Mouse (Mus musculus): Measurements from ENCODE around the gene Chst4. TPM values are rescaled to one million over a fixed set of nuclear protein-coding genes. Genes with fewer than 3 reads are reported as not detected.

The Chst4 gene
- polyA plus RNA-seq, 1 experiment: not detected

GRCm38 (mm10) chr8:109990224-109990623, 49.3 kb downstream of the Chst4 start, which contains the start of gene Tat:
Gene Tat, plus strand, starts transcription at chr8:109990437.
- Histone ChIP-seq H3K4me1 (ENCODE audit: control insufficient read depth, insufficient read depth, low read length) (no peaks in the 10 kb centered on the region), H3K4me3 (ENCODE audit: insufficient read depth, low read length) (no peak within 1 kb of the TSS), H3K27ac (ENCODE audit: insufficient read depth, low read length) (no peak within 1 kb of the TSS)
- TF ChIP-seq POLR2A (IDR thresholded peaks at IDR 0.05; ENCODE audit: low read depth, low read length) (no peak), CTCF (IDR thresholded peaks at IDR 0.05; ENCODE audit: borderline replicate concordance, insufficient read depth, low read length) (no peak)

GRCm38 (mm10) chr8:109989151-109989550, 50.4 kb downstream of the Chst4 start:
- no peak overlapping the region for H3K4me3 ChIP-seq (ENCODE audit: insufficient read depth, low read length)
- TF ChIP-seq POLR2A (IDR thresholded peaks at IDR 0.05; ENCODE audit: low read depth, low read length): no peak
- TF ChIP-seq CTCF (IDR thresholded peaks at IDR 0.05; ENCODE audit: borderline replicate concordance, insufficient read depth, low read length): no peak
- no peak overlapping the region for H3K27ac ChIP-seq (ENCODE audit: insufficient read depth, low read length)
- H3K4me1 ChIP-seq (ENCODE audit: control insufficient read depth, insufficient read depth, low read length): no peaks in the 10 kb centered on the region

- H3K4me3 ChIP-seq (ENCODE audit: insufficient read depth, low read length): no peak overlapping the region
- TF ChIP-seq CTCF (IDR thresholded peaks at IDR 0.05; ENCODE audit: borderline replicate concordance, insufficient read depth, low read length) (no peak), POLR2A (IDR thresholded peaks at IDR 0.05; ENCODE audit: low read depth, low read length) (no peak)
- H3K27ac ChIP-seq (ENCODE audit: insufficient read depth, low read length): no peak overlapping the region
- H3K4me1 ChIP-seq (ENCODE audit: control insufficient read depth, insufficient read depth, low read length): no peaks in the 10 kb centered on the region
Observed at GRCm38 (mm10) chr8:109987776-109988175, 51.8 kb downstream of the Chst4 start.

GRCm38 (mm10) chr8:109986384-109986783, 53.2 kb downstream of the Chst4 start:
- H3K4me3 ChIP-seq (ENCODE audit: insufficient read depth, low read length): no peak overlapping the region
- H3K4me1 ChIP-seq (ENCODE audit: control insufficient read depth, insufficient read depth, low read length): no peaks in the 10 kb centered on the region
- no peak overlapping the region for H3K27ac ChIP-seq (ENCODE audit: insufficient read depth, low read length)
- no peak for TF ChIP-seq CTCF (IDR thresholded peaks at IDR 0.05; ENCODE audit: borderline replicate concordance, insufficient read depth, low read length)
- no peak for TF ChIP-seq POLR2A (IDR thresholded peaks at IDR 0.05; ENCODE audit: low read depth, low read length)

GRCm38 (mm10) chr8:109983944-109984343, 55.6 kb downstream of the Chst4 start:
- Histone ChIP-seq H3K4me1 (ENCODE audit: control insufficient read depth, insufficient read depth, low read length) (no peaks in the 10 kb centered on the region), H3K4me3 (ENCODE audit: insufficient read depth, low read length) (no peak overlapping the region), H3K27ac (ENCODE audit: insufficient read depth, low read length) (no peak overlapping the region)
- TF ChIP-seq CTCF (IDR thresholded peaks at IDR 0.05; ENCODE audit: borderline replicate concordance, insufficient read depth, low read length): no peak

GRCm38 (mm10) chr8:109982386-109983105, 57.0 kb downstream of the Chst4 start:
- Histone ChIP-seq H3K4me1 (ENCODE audit: control insufficient read depth, insufficient read depth, low read length) (no peaks in the 10 kb centered on the region), H3K27ac (ENCODE audit: insufficient read depth, low read length) (no peak overlapping the region), H3K4me3 (ENCODE audit: insufficient read depth, low read length) (no peak overlapping the region)
- TF ChIP-seq POLR2A (IDR thresholded peaks at IDR 0.05; ENCODE audit: low read depth, low read length) (no peak), CTCF (IDR thresholded peaks at IDR 0.05; ENCODE audit: borderline replicate concordance, insufficient read depth, low read length) (no peak)

- Histone ChIP-seq H3K27ac (ENCODE audit: insufficient read depth, low read length) (no peak overlapping the region), H3K4me3 (ENCODE audit: insufficient read depth, low read length) (no peak overlapping the region), H3K4me1 (ENCODE audit: control insufficient read depth, insufficient read depth, low read length) (no peaks in the 10 kb centered on the region)
- no peak for TF ChIP-seq CTCF (IDR thresholded peaks at IDR 0.05; ENCODE audit: borderline replicate concordance, insufficient read depth, low read length)
- no peak for TF ChIP-seq POLR2A (IDR thresholded peaks at IDR 0.05; ENCODE audit: low read depth, low read length)
Observed at GRCm38 (mm10) chr8:109979339-109979738, 60.2 kb downstream of the Chst4 start.

Other genes starting within 250 kb of the Chst4 start
- gene Phlpp2, start 171.2 kb downstream of the Chst4 start, polyA plus RNA-seq (2011; ENCODE audit: insufficient read length, low read depth, missing spikeins): 7.5 and 8.8 TPM in 2 replicates
- gene Marveld3, start 77.5 kb downstream of the Chst4 start, polyA plus RNA-seq (2011; ENCODE audit: insufficient read length, low read depth, missing spikeins): not detected in 2 replicates
- gene Tat, start 49.3 kb downstream of the Chst4 start, polyA plus RNA-seq (2011; ENCODE audit: insufficient read length, low read depth, missing spikeins): not detected in 2 replicates
- gene Zfp612, start 40.0 kb upstream of the Chst4 start, polyA plus RNA-seq (2011; ENCODE audit: insufficient read length, low read depth, missing spikeins): 2.3 and 2.8 TPM in 2 replicates
- not detected in 2 replicates for gene Gm21964, start 61.5 kb upstream of the Chst4 start, polyA plus RNA-seq (2011; ENCODE audit: insufficient read length, low read depth, missing spikeins)
- gene Gm17720, start 63.0 kb upstream of the Chst4 start, polyA plus RNA-seq (2011; ENCODE audit: insufficient read length, low read depth, missing spikeins): not detected in 2 replicates
- gene Calb2, start 128.5 kb upstream of the Chst4 start, polyA plus RNA-seq (2011; ENCODE audit: insufficient read length, low read depth, missing spikeins): not detected in 2 replicates
- gene Cmtr2, start 175.9 kb upstream of the Chst4 start, polyA plus RNA-seq (2011; ENCODE audit: insufficient read length, low read depth, missing spikeins): 6.8 and 7.0 TPM in 2 replicates
- not detected in 2 replicates for gene Hydin, start 227.2 kb upstream of the Chst4 start, polyA plus RNA-seq (2011; ENCODE audit: insufficient read length, low read depth, missing spikeins)

All from embryonic fibroblast, embryonic 13.5 days (primary cell).